Mouse (Mus musculus): Measurements from ENCODE around the gene Acadsb.
A peak's percentile ranks its signal among the peaks of the same experiment; 100 is the strongest.
"Not testable (repeated sequence)": the region's sequence is repeated elsewhere in the genome, so short reads cannot be mapped to it uniquely, and the experiment has no call there.

Acadsb gene

DNA sequence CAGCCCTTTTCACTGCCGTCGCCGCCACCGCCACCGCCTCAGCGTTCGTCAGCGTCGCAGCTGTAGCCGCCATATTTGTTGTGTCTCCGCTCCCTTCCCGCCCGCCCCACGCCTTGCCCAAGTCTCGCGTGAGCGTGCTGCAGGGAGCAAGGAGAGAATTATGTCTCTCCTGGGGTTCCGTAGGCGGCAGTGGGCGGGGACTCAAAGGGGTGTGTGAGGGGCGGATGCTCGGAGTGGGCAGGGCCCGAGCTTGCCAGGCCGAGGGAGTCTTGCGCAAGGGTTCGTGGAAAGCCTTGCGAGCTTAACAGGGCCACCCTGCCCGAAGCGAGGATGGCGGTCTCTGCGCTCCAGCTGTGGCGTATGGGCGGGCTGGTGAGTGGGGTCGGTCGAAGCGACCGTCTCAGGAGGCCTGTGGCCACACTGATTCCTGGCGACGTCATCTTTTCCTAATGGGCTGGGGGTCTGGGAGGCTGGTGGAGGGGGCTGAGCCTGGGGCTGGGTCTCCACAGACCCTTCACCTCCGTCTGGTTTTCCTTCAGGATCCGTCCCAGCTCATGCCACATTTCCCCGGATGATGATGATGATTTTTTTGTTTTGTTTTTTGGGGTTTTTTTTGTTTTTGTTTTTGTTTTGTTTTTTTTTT is at the start of gene Acadsb, which contains the start of gene Ikzf5:
Acadsb (plus strand) TSS at position 186 of the 643 bp plus-strand sequence.
Ikzf5 (minus strand) TSS at position 106 of the 643 bp plus-strand sequence.
- DNase-seq (ENCODE audit: low read depth, low spot score): peak; percentile 97

DNA sequence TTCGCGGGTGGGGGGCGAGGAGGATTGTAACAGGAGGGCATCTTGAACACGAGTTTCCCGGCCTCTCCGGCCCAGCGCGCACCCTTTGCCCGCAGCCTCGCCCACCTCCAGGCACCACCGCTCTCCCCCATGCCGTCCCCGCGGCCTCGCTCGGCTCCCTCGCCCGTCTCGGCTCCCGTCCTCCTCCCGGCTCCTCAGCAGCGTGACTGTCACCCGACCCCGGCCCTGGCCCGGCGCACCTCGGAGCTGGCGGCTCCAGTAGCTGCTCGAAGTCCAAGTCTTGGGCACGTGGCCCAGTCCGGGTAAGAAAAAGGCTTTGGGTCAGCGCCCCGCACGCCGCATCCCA is 48.2 kb upstream of the Acadsb start:
- DNase-seq (ENCODE audit: low read depth, low spot score): no peak

DNA sequence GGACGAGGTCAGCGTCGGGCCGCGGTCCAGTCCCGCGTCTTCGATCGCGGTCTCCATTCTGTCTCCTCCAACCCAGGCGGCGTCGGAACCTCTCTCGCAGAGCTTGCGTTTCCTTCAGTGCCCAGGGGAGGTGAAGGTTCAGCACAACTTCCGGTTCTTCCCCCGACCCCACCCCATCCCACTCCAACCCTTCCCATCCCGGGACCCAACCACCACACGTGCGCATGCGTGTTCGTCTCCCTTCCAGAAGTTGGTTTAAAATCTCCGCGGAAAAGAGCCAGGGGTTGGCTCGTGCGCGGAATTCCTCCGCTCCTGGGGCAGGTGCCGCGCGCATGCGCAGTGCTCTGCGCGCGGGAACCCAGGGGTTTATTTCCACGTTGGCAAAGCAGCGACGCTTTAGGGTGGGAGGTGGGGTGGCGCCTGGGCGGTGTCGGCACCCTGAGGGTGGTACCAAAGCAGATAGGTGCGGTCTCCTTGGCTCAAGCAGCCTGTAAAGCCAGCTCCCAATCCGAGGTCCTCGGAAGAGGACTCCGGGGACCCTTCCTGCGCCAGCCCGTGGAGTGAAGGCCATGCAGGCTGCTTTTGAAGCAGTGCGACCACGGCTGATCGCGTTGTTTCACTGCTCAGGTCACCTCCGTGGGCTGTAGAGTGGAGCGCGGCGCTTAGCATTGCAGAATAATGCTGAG is 47.6 kb upstream of the Acadsb start, which contains the start of gene 2310057M21Rik:
2310057M21Rik (minus strand) TSS at position 145 of the 686 bp plus-strand sequence.
- peak; percentile 95 for DNase-seq (ENCODE audit: low read depth, low spot score)

DNA sequence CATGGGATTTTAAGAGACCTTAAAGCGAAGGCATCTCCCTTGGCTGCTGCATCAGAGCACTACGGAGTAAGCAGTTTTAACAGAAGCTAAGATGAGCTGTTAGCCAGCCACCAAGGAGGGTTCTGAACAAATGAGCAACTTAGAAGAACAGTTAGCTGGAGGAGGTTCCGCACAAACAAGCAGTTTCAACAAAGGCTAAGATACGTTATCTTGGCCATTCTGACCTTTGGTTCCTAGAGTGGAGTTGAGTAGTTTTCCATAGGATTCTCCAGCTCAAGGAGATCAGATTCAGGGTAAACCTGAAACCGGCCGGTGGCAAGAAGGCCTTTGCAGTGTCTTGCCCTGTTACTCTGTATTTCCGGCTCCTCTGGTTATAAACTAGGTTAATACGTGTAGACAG is 46.3 kb upstream of the Acadsb start:
- DNase-seq (ENCODE audit: low read depth, low spot score): no peak

DNA sequence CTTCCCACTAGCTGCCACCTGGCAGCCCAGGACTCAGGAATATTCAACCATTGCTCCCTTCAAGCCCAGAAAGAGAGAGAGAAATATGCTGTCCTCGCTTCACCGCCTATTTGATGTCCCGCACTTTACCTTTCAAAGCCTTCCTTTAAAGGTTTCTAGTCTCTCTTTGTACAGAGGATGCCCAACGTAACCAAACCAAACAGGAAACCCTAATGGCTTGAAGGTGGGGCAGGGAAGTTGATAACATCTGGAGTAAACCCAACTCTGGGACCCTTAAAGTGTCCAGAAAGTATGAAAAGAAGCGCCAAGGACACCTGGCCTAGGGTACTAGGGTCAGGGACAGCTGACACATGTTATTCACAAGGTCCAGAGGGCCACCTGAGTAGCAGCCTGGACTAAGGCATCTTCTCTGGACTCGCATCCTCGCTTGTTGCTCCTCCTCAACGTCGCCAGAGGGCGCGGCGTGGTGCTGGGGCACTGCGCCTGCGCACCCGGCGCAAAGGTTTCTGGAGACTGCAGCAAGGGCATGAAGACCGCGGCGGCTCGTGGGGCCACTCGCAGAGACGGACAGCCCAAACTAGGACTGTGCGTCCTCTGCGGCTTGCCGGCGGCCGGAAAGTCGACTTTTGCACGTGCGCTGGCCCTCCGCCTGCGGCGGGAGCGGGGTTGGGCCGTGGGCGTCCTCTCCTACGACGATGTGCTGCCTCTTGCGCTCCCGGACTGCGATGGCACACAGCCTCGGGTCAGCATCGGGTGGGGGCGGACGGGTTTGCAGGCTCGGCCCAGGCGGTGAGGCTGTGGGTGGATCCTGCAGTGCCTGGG is 39.5 kb upstream of the Acadsb start, which contains the start of gene Pstk:
Pstk (plus strand) TSS at position 494 of the 822 bp plus-strand sequence.
- DNase-seq (ENCODE audit: low read depth, low spot score): peak; percentile 93

DNA sequence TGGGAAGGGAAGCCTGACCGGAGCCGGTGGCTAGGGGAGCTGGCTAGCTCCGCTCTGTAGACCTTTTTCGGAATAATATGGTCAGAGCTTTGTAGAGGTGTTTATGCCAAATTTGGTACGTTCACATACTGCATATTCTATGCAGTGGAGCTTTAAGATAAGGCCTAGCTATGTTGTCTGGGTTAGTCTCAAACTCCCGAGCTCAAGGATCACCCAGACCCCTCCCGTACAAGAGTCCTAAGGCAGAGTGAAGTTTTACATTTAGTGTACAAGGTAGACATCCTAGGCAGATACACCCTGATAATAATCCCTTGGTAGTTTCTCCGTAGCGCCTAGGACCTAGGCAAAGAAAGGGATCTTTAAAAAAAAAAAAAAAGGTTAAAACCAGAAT is 38.9 kb upstream of the Acadsb start:
- DNase-seq (ENCODE audit: low read depth, low spot score): no peak

DNA sequence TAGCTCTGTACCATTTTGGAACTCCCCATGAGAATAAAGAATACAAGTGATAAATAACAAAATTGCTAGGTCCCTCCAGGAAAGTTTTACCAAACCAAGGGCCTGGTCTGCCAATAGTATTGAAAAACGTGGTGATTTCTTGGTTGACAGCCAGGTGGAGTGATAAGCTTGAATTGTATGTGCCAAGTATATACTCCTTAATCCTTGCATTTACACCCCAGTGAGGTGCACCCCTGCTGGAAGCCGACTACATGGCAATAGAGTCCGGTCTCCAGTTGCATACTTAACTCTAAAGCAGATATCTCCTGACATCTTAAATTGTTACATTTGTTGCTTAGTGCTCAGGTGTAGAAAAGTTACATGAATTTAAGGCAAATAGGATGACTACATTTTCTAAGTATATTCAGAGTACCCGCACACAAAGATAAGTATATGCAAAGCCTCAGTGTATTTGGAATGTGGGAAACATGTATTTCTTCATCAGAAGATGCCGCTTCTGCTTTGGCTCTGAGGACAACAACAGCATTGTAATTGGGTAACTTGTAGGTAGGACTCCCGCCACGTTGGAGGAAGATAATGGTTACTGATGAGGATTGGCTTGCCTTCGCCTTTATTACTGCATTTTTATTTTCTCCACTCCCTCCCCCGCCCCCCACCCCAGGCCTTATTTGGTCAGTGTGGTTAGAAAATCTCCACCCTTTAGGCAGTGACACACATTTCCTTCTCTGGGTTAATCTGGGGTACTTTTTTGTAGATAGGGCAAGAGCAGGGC is 38.3 kb upstream of the Acadsb start:
- DNase-seq (ENCODE audit: low read depth, low spot score): peak; percentile 52

DNA sequence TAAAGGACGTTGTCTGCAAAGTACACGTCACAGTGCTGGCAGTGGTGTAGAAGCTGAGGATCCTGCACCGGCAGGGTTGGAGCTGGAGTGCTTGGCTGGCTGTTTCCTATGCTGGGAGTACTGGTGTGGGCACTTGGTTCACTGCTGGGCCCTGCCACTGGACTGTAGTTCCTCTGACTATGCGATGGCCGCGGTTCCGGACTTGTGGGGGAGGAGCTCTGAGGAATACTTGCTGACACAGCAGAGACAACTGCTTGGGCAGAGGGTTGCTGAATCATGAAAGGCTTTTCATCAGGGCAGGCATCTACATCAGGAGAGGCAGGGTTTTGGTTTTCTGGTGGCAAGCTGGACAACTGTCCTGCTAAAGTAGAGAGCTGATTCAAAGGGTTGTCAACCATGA is 18.6 kb upstream of the Acadsb start:
- not testable (repeated sequence) for DNase-seq (ENCODE audit: low read depth, low spot score)

DNA sequence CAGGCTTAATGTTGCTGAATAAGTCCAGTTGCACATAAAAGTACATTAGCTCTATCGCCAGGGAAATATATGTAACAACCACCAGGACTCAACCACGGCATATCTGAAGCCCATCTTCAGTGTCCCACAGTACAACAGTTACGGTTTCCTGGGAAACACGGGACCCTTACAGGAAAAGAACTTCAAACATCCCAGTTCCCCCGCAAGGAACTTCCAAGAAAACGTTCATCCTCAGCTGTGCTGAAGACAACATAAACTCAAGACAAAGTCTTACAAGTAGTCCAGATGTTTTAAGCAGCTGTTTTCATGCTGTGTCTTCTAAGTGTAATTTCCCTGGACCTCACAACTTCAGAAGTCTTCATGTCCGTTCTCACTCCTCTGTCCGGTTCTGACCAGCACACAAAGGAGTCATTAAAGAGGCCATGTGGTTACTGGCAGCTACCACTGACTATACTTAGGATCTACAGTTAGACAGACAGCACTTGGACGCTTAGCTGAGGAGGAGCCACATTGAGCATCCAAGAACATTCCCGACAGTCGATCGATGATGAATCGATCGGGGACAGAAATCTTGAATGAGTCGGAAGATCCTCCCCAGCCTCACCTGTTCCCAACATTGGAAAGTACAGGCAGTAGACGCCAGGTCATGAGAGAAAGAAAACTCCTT is 947 bp upstream of the Acadsb start:
- DNase-seq (ENCODE audit: low read depth, low spot score): no peak

DNA sequence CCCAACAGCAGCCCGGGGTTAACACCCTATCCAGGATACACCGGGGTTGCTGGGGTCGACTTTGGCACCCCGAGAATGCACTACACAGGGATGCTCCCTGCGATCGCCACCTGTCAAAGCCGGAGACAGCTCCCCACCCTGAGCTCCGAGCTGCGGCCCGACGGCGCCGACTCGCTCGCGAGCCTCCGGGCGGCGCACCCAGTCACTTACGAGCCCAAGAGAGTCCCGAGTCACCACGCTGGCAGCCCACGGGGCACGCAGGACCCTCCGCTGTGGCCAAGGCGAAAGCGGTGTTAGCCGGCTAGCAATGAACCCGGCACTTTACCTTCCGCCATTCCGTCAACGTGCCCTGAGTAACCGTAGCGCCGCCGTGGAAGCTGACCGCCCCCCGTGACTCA is 414 bp upstream of the Acadsb start:
- no peak for DNase-seq (ENCODE audit: low read depth, low spot score)

DNA sequence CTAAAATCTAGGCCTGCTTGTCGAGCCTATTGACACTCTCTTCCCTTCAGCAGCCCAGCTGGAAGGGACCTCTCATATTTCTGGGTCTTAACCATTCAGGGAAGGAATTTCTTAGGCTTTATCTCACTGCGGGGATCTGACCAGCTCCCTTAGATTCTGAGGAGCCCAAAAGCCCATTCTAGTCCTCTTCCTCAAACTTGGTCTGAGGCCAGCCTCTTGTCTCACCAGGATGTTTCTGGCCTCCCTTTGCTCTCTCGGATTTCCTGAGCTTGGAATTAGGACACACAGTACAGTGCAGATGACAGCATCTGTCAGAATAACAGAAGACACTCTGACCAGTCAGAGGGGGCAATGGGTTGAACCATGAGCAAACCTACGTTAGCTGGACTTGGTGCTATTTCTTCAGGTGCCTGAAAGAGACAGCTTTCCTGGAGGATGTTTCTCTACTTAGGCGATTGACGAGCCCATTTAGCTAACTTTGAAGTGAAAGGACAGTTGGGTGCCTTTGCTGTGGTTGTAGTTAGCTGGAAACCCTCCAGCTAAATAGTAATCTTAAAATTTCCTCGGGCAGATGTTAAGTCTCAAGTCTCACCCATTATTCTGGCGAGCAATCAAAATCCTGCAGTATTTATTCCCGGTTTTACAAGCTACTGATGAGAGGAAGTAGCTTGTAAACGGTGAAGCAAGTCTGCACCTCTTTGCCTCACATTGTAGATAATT is 980 bp downstream of the Acadsb start:
- DNase-seq (ENCODE audit: low read depth, low spot score): peak; percentile 8

DNA sequence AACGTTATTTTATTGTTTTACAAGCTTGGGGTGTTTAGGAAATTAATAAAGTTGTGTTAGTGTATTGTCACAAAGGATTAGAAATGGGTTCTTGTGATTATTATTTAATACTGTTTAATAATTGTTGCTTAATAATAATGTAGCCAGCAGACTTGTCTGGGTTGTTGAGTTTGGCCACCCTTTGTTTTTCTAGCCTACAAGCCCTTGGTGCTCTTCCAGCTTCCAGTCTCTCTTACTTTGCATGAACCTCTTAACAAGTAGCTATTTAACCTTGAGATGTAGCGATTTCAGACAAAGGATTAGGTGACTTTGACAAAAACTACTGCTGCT is 1.5 kb downstream of the Acadsb start:
- no peak for DNase-seq (ENCODE audit: low read depth, low spot score)

DNA sequence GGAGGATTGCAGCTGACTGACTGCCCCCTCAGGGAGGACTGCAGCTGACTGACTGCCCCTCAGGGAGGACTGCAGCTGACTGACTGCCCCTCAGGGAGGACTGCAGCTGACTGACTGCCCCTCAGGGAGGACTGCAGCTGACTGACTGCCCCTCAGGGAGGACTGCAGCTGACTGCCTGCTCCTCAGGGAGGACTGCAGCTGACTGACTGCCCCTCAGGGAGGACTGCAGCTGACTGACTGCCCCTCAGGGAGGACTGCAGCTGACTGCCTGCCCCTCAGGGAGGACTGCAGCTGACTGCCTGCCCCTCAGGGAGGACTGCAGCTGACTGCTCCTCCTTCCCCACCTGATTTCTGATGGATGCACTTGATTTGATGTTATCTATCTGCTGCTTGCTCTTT is 6.3 kb downstream of the Acadsb start:
- not testable (repeated sequence) for DNase-seq (ENCODE audit: low read depth, low spot score)

DNA sequence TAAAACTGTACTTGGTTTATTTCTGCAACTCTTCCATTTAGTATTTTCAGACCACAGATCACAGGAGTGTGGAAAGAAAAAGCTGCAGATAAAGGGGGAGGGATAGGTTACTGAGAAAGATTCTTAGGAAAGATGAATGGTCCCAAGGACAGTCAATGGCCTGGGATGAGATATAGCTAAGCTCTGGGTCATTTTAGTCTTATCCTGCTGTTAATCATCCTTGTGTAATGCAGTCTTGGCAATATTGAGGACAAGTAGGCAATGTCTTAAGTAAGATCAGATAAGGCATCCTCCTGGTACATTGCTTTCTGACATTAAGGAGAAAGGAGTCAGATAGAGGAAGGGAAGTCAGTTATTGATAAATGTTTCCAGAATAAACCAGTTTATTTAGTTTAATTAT is 7.2 kb downstream of the Acadsb start:
- DNase-seq (ENCODE audit: low read depth, low spot score): no peak

DNA sequence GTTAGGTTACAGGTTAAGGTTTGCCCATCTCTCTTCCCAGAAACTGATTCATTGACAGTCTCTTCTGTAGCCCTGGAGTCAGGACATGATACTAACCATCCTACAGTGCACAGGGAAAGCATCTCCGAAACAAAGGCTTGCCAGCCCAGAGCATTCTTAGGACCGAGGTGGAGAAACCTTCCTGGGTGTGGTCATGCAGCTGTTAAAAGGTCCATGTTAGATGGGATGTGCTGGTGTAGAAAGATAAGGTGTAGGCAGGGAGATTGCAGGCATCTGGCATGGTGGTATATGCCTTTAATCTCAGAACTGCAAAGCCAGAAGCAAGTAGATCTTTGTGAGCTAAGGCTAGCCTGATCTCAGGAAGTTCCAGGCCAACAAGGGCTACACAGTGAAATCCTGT is 14.5 kb downstream of the Acadsb start:
- DNase-seq (ENCODE audit: low read depth, low spot score): no peak

DNA sequence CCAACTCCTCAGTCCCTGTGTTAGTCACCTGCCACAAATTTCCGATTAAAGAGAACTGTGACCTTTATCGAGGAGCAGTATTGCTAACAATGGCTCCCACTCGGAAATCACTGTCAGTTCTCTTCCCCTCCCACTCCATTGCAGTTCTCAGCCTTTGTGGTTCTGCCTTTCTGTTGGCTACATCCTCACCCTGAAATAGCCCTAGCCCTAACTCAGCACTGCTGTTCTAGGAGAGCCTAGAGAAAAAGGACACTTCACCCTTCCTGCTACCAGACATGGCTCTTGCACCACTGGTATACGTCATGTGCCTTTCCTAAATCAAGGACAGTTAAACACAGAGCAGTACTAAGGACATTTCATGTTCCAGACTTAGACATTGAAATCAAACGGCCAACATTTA is 16.9 kb downstream of the Acadsb start:
- no peak for DNase-seq (ENCODE audit: low read depth, low spot score)

DNA sequence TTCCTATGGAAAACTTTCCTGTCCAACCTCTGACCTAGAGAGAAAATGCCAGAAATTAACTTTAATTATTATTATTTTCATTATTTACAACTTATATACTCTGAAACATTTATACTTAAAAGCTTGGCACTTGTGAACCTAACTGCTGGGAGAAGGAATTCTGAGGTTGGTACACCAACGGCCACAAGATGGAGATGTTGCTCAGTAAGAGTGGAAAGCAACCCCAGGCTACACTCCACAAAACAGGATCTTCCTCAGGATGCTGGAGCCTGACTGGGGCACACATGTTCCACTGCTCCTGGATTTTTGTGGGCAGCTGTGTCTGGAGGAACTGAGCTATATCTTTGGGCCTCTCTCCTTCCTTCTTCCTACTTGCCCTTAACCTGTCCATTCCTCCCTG is 21.8 kb downstream of the Acadsb start:
- peak; percentile 16 for DNase-seq (ENCODE audit: low read depth, low spot score)

DNA sequence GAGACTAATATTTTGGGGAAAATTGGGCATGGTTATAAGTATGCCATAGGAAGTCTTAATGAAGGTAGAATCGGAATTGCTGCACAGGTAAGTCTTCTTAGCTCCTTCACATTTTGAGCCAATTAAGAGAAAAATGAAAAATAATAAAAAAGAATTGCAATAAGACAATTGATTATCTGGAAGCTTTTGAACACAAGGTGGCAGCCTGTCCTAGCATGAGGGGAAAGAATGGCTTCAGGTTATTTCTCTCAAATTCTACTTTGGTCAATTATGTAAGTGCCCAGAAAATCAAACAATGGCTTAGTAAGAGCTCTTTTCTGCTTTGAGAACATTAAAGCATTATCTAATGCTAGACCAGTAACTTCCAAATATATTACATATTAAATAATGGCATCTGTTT is 23.9 kb downstream of the Acadsb start:
- DNase-seq (ENCODE audit: low read depth, low spot score): no peak

DNA sequence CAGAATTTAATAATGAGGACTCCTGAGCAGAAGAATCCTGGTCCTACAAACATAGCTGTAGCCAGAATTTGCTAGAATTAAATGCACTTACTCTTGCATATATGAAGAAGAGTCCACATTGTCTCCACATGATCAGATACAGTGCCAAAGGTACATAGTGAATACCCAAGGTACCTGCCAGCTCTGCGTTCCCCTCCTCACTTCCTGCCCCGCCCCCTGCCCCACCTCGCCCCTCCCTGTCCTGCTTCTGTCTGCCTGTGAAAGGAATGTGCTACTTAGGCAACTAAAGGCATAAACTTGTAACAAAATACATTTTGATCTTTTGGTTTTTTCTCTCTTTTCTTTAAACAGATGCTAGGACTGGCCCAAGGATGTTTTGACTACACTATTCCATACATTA is 26.6 kb downstream of the Acadsb start:
- DNase-seq (ENCODE audit: low read depth, low spot score): no peak

DNA sequence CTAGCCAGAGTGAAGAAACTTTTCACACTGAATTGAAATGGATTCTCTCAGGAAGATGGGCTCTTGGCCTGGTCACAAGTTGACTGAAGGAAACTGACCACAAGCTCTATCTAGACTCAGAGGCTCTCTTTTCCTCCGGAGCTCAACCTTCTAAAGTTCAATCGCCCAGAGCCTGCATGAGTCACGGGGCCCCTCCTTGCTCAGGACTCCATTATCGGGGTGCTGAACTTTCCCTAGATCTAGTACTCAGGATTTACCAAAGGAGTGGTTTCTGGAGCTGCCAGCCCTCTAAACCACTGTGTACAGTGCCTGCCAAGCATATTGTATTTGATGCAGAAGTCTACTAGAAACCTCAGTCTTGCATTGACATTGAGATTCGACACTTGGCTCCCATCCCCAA is 46.3 kb downstream of the Acadsb start:
- no peak for DNase-seq (ENCODE audit: low read depth, low spot score)

All from A20 (cell line).